Mouse (Mus musculus) spleen, adult 2 months (tissue): ENCODE results near the gene Lhfpl2. TPM values are rescaled to one million over a fixed set of nuclear protein-coding genes. Genes with fewer than 3 reads are reported as not detected.

Experiments
- DNase-seq, 2 experiments: peaks; one replicate each; pipeline versions ENCODE4 v3.0.0 to v3.0.0-alpha.2; 2012 to 2021; ENCODE audit warnings: low spot score in 2 of 2, low read depth in 1 of 2
- H3K27ac ChIP-seq: fragments of 200-500 bp; 2 replicates; pipeline ENCODE4 v1.5.1; 2012; ENCODE audit warnings: low read length, inconsistent platforms; ENCODE audit not compliant: insufficient read depth
- H3K27me3 ChIP-seq: fragments of 200-500 bp; 2 replicates; pipeline ENCODE4 v1.6.1; 2012; ENCODE audit warnings: mild to moderate bottlenecking, moderate library complexity, low read length, inconsistent platforms; ENCODE audit not compliant: control insufficient read depth, insufficient read depth
- H3K36me3 ChIP-seq: fragments of 200-500 bp; 2 replicates; pipeline ENCODE4 v1.6.1; 2012; ENCODE audit warnings: mild to moderate bottlenecking, low read length, inconsistent platforms; ENCODE audit not compliant: control insufficient read depth, insufficient read depth
- H3K4me1 ChIP-seq: fragments of 200-500 bp; 2 replicates; pipeline ENCODE4 v1.6.1; 2011; ENCODE audit warnings: inconsistent platforms; ENCODE audit not compliant: control insufficient read depth, insufficient read depth, insufficient read length
- H3K4me3 ChIP-seq: fragments of 200-500 bp; 2 replicates; pipeline ENCODE4 v1.5.1; 2011; ENCODE audit warnings: mild to moderate bottlenecking, inconsistent platforms; ENCODE audit not compliant: insufficient read depth, insufficient read length; ENCODE audit errors: extremely low read depth
- CTCF ChIP-seq: fragments of 200-500 bp; IDR thresholded peaks from 2 replicates; pipeline ENCODE4 v1.5.1; 2011; ENCODE audit warnings: mild to moderate bottlenecking, inconsistent platforms; ENCODE audit not compliant: insufficient read depth, insufficient read length, insufficient replicate concordance; ENCODE audit errors: extremely low read depth
- POLR2A ChIP-seq: fragments of 200-500 bp; IDR thresholded peaks from 2 replicates; pipeline ENCODE4 v1.6.1; 2011; ENCODE audit warnings: low read depth, low read length, inconsistent platforms
- WGBS: fragments of 180-500 bp; shearing (Covaris S2); methylation state at CpG from one replicate; pipeline ENCODE4 v1.1.7; 2018; 5-methylcytosine and 5-hydroxymethylcytosine counted together
- polyA plus RNA-seq: library from polyadenylated mRNA; depleted of rRNA; stranded (reverse); fragments of >200 nt; gene quantifications from 2 replicates; pipeline ENCODE4 v1.2.3, GENCODE M21; 2012

The Lhfpl2 gene
- polyA plus RNA-seq, 1 experiment: 4.8 TPM

- no peaks in the 10 kb centered on the region for H3K27me3 ChIP-seq
- H3K27ac ChIP-seq: no peak overlapping the region
- no peaks in the 10 kb centered on the region for H3K36me3 ChIP-seq
- 91% methylated on average over 7 of the region's 7 CpGs for WGBS
- H3K4me3 ChIP-seq: no peak overlapping the region
- TF ChIP-seq POLR2A (no peak), CTCF (no peak)
- no peak for DNase-seq
- no peaks in the 10 kb centered on the region for H3K4me1 ChIP-seq
Observed at GRCm38 (mm10) chr13:94106983-94107382, 49.4 kb downstream of the Lhfpl2 start.

GRCm38 (mm10) chr13:94110556-94110955, 53.0 kb downstream of the Lhfpl2 start:
- Histone ChIP-seq H3K27ac (no peak overlapping the region), H3K4me3 (no peak overlapping the region), H3K4me1 (no peaks in the 10 kb centered on the region), H3K36me3 (no peaks in the 10 kb centered on the region), H3K27me3 (no peaks in the 10 kb centered on the region)
- WGBS: 92% methylated on average over 8 of the region's 8 CpGs
- DNase-seq: no peak
- TF ChIP-seq CTCF (no peak), POLR2A (no peak)

GRCm38 (mm10) chr13:94115476-94115875, 57.9 kb downstream of the Lhfpl2 start:
- Histone ChIP-seq H3K4me3 (no peak overlapping the region), H3K27ac (no peak overlapping the region), H3K27me3 (no peaks in the 10 kb centered on the region), H3K36me3 (no peaks in the 10 kb centered on the region), H3K4me1 (no peaks in the 10 kb centered on the region)
- no peak for DNase-seq
- 62% methylated on average over 4 of the region's 4 CpGs for WGBS
- TF ChIP-seq POLR2A (no peak), CTCF (no peak)

GRCm38 (mm10) chr13:94116705-94117410, 59.3 kb downstream of the Lhfpl2 start:
- Histone ChIP-seq H3K4me1 (no peaks in the 10 kb centered on the region), H3K27me3 (no peaks in the 10 kb centered on the region), H3K36me3 (no peaks in the 10 kb centered on the region), H3K4me3 (no peak overlapping the region), H3K27ac (no peak overlapping the region)
- WGBS: 12% methylated on average over 13 of the region's 13 CpGs
- DNase-seq: no peak
- TF ChIP-seq CTCF (no peak), POLR2A (no peak)

- no peak for DNase-seq
- WGBS: 96% methylated on average over 10 of the region's 10 CpGs
- Histone ChIP-seq H3K36me3 (no peaks in the 10 kb centered on the region), H3K27me3 (no peaks in the 10 kb centered on the region), H3K4me1 (no peaks in the 10 kb centered on the region), H3K27ac (no peak overlapping the region), H3K4me3 (no peak overlapping the region)
- no peak for TF ChIP-seq CTCF
- no peak for TF ChIP-seq POLR2A
Observed at GRCm38 (mm10) chr13:94117522-94117921, 59.9 kb downstream of the Lhfpl2 start.

- no peak overlapping the region for H3K4me3 ChIP-seq
- H3K27me3 ChIP-seq: no peaks in the 10 kb centered on the region
- no peak overlapping the region for H3K27ac ChIP-seq
- WGBS: 97% methylated on average over 1 of the region's 1 CpGs
- no peak for DNase-seq
- no peaks in the 10 kb centered on the region for H3K36me3 ChIP-seq
- H3K4me1 ChIP-seq: peaks cover 2% of the 10 kb centered on the region; the same call in 1 of the 2 replicates
- TF ChIP-seq POLR2A: no peak
- TF ChIP-seq CTCF: no peak
Observed at GRCm38 (mm10) chr13:94118091-94118490, 60.5 kb downstream of the Lhfpl2 start.

- H3K27me3 ChIP-seq: no peaks in the 10 kb centered on the region
- no peak for TF ChIP-seq POLR2A
- TF ChIP-seq CTCF: no peak
- no peak overlapping the region for H3K4me3 ChIP-seq
- peaks cover 7% of the 10 kb centered on the region; the same call in 1 of the 2 replicates for H3K4me1 ChIP-seq
- H3K36me3 ChIP-seq: no peaks in the 10 kb centered on the region
- no peak for DNase-seq
- H3K27ac ChIP-seq: no peak overlapping the region
- 50% methylated on average over 5 of the region's 5 CpGs for WGBS
Observed at GRCm38 (mm10) chr13:94119309-94119708, 61.7 kb downstream of the Lhfpl2 start.
